Mouse (Mus musculus) forebrain, embryonic 15.5 days (tissue): Measurements from ENCODE around the gene Uchl5. TPM values are rescaled to one million over a fixed set of nuclear protein-coding genes. Genes with fewer than 3 reads are reported as not detected.

Experiments
- ATAC-seq: fragments of 200-750 bp; cut with Nextera tagmentation; replicated peaks from 2 replicates; pipeline ENCODE4 v1.8.0; 2017; ENCODE audit warnings: mild to moderate bottlenecking, moderate TSS enrichment, moderate library complexity
- H3K27ac ChIP-seq: fragments of 300-500 bp; sonication (generic); replicated peaks from 2 replicates; pipeline ENCODE4 v1.5.1; 2015; ENCODE audit warnings: mild to moderate bottlenecking, inconsistent platforms
- H3K27me3 ChIP-seq: fragments of 300-500 bp; sonication (generic); 2 replicates; pipeline ENCODE4 v1.6.1; 2015; ENCODE audit warnings: inconsistent platforms
- H3K36me3 ChIP-seq: fragments of 300-500 bp; sonication (generic); 2 replicates; pipeline ENCODE4 v1.6.1; 2015; ENCODE audit warnings: mild to moderate bottlenecking, inconsistent platforms
- H3K4me1 ChIP-seq: fragments of 300-500 bp; sonication (generic); 2 replicates; pipeline ENCODE4 v1.6.1; 2015; ENCODE audit warnings: inconsistent platforms
- H3K4me2 ChIP-seq: fragments of 300-500 bp; sonication (generic); replicated peaks from 2 replicates; pipeline ENCODE4 v1.6.1; 2015; ENCODE audit warnings: mild to moderate bottlenecking, inconsistent platforms
- H3K4me3 ChIP-seq: fragments of 300-500 bp; sonication (generic); 2 replicates; pipeline ENCODE4 v1.5.1; 2015; ENCODE audit warnings: mild to moderate bottlenecking, inconsistent platforms
- H3K9ac ChIP-seq: fragments of 300-500 bp; sonication (generic); replicated peaks from 2 replicates; pipeline ENCODE4 v1.6.1; 2015; ENCODE audit warnings: mild to moderate bottlenecking, inconsistent platforms
- H3K9me3 ChIP-seq: fragments of 300-500 bp; sonication (generic); 2 replicates; pipeline ENCODE4 v1.6.1; 2016; ENCODE audit warnings: inconsistent platforms
- WGBS: fragments of 180-500 bp; shearing (Covaris S2); methylation state at CpG from one replicate; pipeline ENCODE4 v1.1.7; 2015; ENCODE audit warnings: mixed read lengths; 5-methylcytosine and 5-hydroxymethylcytosine counted together
- polyA plus RNA-seq: library from polyadenylated mRNA; unstranded; fragments of >200 nt; fragmentation: Nextera tagmentation; extraction: Ambion mirVana; gene quantifications from 2 replicates; pipeline ENCODE4 v1.2.1, GENCODE M21; 2015

Gene Uchl5
- polyA plus RNA-seq, 1 experiment from 2014 or later, result 63.5 TPM

DNA sequence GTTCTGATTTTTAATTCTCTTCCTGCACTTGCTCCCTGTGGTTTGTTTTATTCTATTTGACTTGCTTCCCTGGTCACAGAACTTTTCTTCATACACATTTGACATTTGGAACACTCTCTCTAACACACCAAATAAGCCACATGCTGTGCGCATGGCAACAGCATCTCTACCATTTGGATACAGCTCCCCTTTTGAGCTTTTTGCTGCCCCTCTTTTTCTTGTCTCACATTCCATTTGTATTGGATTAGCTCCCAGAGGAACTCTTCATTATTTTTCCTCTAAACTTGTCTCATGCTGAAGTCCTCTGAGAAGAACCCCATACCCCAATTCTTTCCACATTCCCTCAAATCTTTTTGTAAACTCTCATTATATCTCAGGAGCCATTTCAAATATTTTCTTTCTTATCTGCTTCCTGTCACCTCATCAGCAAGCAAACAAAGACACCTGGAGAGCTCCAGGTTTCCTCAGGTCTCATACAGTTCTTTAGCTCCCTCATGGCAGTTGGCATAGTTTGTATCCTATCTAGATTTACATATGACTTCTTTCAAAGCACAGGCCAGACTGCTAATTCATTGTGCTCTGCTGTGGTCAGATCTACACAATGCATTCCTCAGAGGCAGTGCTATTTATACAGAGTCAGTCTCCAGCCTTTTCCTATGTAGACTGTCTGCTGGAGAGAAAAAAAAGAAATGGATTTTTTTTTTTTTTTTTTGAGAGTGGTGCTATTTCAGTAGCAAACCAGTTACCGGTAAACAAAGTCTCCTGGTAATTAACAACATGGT, 43.2 kb downstream of the Uchl5 start:
- 33% methylated on average over 2 of the region's 2 CpGs for WGBS
- ATAC-seq, result peak; percentile 60; the same call in 1 of the 2 replicates
- no peaks in the 10 kb centered on the region for H3K36me3 ChIP-seq
- H3K27me3 ChIP-seq, result no peaks in the 10 kb centered on the region
- no peak overlapping the region for H3K27ac ChIP-seq
- peaks cover 6% of the 10 kb centered on the region for H3K4me1 ChIP-seq
- H3K9me3 ChIP-seq, result no peaks in the 10 kb centered on the region
- H3K9ac ChIP-seq, result no peak overlapping the region
- H3K4me3 ChIP-seq, result no peak overlapping the region
- H3K4me2 ChIP-seq, result no peak overlapping the region

GRCm38 (mm10) chr1:143822677-143823076, 45.6 kb downstream of the Uchl5 start:
- Histone ChIP-seq H3K27me3 (no peaks in the 10 kb centered on the region), H3K4me1 (peaks cover 6% of the 10 kb centered on the region), H3K27ac (no peak overlapping the region), H3K4me3 (no peak overlapping the region), H3K4me2 (no peak overlapping the region), H3K9me3 (no peaks in the 10 kb centered on the region), H3K9ac (no peak overlapping the region), H3K36me3 (no peaks in the 10 kb centered on the region)
- no peak for ATAC-seq
- WGBS, result 71% methylated on average over 3 of the region's 3 CpGs

GRCm38 (mm10) chr1:143830713-143831112, 53.6 kb downstream of the Uchl5 start:
- Histone ChIP-seq H3K4me3 (no peak overlapping the region), H3K9me3 (no peaks in the 10 kb centered on the region), H3K4me2 (no peak overlapping the region), H3K9ac (no peak overlapping the region), H3K36me3 (no peaks in the 10 kb centered on the region), H3K27me3 (no peaks in the 10 kb centered on the region), H3K27ac (no peak overlapping the region), H3K4me1 (0 out of 2 replicates have a peak, but pooled peaks cover 6% of the 10 kb centered on the region)
- WGBS, result 42% methylated on average over 3 of the region's 3 CpGs
- ATAC-seq, result peak; percentile 68; the same call in 1 of the 2 replicates

DNA sequence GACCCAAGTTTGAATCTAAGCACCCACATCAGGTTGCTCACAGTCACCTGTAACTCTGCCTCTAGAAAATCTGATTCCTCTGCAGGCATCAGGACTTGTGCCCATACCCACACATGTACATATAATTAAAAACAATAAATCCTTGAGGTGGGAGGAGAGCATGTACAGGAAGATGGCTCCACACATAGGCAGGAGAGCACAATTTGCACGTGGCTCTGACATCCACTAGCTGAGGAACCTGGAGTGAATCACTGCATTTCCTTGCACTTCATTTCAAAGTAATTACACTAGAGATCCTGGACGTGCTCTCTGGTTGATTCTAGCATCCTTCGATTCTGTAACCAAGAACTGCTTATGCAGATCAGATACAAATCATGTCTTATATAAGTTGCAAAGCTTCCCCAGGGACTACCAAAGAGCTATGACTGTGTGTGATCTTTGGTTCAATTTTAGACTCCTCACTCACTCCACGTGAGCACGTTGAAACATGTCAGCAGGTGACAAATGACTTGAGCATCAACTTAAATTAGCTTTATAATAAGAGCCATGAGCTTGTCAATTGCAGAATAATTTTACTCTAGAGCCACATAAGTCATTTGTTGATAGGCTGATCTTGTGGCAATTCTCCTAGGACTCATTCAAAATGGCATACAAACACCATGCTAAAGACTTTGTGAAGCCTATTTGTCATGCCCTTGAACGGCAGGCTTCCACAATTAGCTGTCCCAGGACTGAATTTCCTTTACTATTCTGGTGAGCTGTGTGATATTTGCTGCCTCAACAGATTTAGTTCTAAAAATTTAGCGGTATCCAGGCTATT, 59.5 kb downstream of the Uchl5 start:
- no peak overlapping the region for H3K27ac ChIP-seq
- no peaks in the 10 kb centered on the region for H3K36me3 ChIP-seq
- WGBS, result 53% methylated on average over 7 of the region's 7 CpGs
- no peaks in the 10 kb centered on the region for H3K4me1 ChIP-seq
- no peak overlapping the region for H3K4me3 ChIP-seq
- H3K9ac ChIP-seq, result no peak overlapping the region
- no peaks in the 10 kb centered on the region for H3K9me3 ChIP-seq
- H3K27me3 ChIP-seq, result no peaks in the 10 kb centered on the region
- no peak overlapping the region for H3K4me2 ChIP-seq
- no peak for ATAC-seq

GRCm38 (mm10) chr1:143837681-143838080, 60.6 kb downstream of the Uchl5 start:
- H3K27ac ChIP-seq, result no peak overlapping the region
- no peaks in the 10 kb centered on the region for H3K9me3 ChIP-seq
- H3K36me3 ChIP-seq, result no peaks in the 10 kb centered on the region
- H3K9ac ChIP-seq, result no peak overlapping the region
- ATAC-seq, result no peak
- no peak overlapping the region for H3K4me3 ChIP-seq
- no peaks in the 10 kb centered on the region for H3K27me3 ChIP-seq
- WGBS, result 89% methylated on average over 4 of the region's 4 CpGs
- no peak overlapping the region for H3K4me2 ChIP-seq
- H3K4me1 ChIP-seq, result no peaks in the 10 kb centered on the region

- H3K4me3 ChIP-seq, result no peak overlapping the region
- no peaks in the 10 kb centered on the region for H3K4me1 ChIP-seq
- H3K27ac ChIP-seq, result no peak overlapping the region
- no peaks in the 10 kb centered on the region for H3K27me3 ChIP-seq
- no peak for ATAC-seq
- WGBS, result 61% methylated on average over 2 of the region's 2 CpGs
- no peaks in the 10 kb centered on the region for H3K9me3 ChIP-seq
- no peaks in the 10 kb centered on the region for H3K36me3 ChIP-seq
- H3K4me2 ChIP-seq, result no peak overlapping the region
- H3K9ac ChIP-seq, result no peak overlapping the region
Observed at GRCm38 (mm10) chr1:143838896-143839410, 61.9 kb downstream of the Uchl5 start.

- Histone ChIP-seq H3K36me3 (no peaks in the 10 kb centered on the region), H3K9me3 (no peaks in the 10 kb centered on the region), H3K4me1 (no peaks in the 10 kb centered on the region), H3K27ac (no peak overlapping the region), H3K4me3 (no peak overlapping the region), H3K27me3 (no peaks in the 10 kb centered on the region), H3K9ac (no peak overlapping the region), H3K4me2 (no peak overlapping the region)
- WGBS, result 79% methylated on average over 4 of the region's 4 CpGs
- no peak for ATAC-seq
Observed at GRCm38 (mm10) chr1:143852329-143852728, 75.3 kb downstream of the Uchl5 start.

DNA sequence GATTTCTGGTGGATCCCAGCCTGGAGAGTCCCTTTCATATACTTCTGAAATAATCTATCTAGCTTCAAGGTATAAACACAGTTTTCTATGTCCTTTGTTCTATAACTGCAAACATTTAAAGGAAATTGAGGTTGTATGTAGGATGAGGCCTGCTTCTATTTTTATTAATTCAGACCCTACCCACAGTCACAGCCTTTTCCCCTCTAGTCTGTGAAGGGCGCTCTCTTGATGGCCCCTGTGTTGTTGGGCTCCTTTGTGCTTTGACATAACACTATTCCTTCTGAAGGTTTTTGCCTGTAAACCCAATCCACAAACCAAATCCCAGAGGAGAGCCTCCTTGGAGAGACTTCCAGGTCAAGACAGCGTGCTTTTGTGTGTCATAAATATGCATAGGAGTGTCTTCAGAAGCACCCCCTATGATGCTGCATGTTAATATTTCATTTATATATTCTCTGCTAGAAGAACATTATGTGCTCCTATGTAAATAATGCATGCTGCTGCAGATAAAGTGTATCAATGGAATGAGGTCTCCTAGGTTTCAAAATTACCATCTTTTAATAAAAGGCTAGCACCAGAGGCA, 75.8 kb downstream of the Uchl5 start:
- H3K4me3 ChIP-seq, result no peak overlapping the region
- no peaks in the 10 kb centered on the region for H3K27me3 ChIP-seq
- H3K9ac ChIP-seq, result no peak overlapping the region
- H3K4me2 ChIP-seq, result no peak overlapping the region
- H3K27ac ChIP-seq, result no peak overlapping the region
- H3K4me1 ChIP-seq, result no peaks in the 10 kb centered on the region
- H3K36me3 ChIP-seq, result no peaks in the 10 kb centered on the region
- 78% methylated on average over 2 of the region's 2 CpGs for WGBS
- no peaks in the 10 kb centered on the region for H3K9me3 ChIP-seq
- ATAC-seq, result no peak

DNA sequence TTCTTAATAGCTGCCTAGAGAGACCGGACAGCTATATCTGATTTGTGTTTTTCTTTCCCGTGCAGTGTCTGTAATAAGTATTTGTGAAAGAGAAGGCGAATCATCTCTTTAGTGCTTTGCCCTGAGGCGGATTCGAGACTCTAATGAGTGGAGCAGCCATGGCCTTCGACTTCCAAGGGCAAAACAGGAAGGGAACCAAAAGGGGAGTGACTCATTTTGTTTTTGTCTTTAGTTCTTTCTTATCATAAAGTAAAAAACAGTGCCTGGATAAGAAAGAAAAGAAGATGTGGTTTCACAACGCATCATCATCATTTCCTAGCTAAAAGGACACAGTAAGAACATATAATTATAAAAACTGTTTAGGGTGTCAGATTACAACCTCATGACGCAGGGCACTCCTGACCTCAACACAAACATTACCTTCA, 76.6 kb downstream of the Uchl5 start:
- Histone ChIP-seq H3K36me3 (no peaks in the 10 kb centered on the region), H3K4me2 (no peak overlapping the region), H3K4me1 (no peaks in the 10 kb centered on the region), H3K27me3 (no peaks in the 10 kb centered on the region), H3K27ac (no peak overlapping the region), H3K4me3 (no peak overlapping the region), H3K9me3 (no peaks in the 10 kb centered on the region), H3K9ac (no peak overlapping the region)
- 77% methylated on average over 8 of the region's 8 CpGs for WGBS
- no peak for ATAC-seq

GRCm38 (mm10) chr1:143855706-143856105, 78.6 kb downstream of the Uchl5 start:
- H3K4me1 ChIP-seq, result no peaks in the 10 kb centered on the region
- WGBS, result 93% methylated on average over 5 of the region's 5 CpGs
- H3K27me3 ChIP-seq, result no peaks in the 10 kb centered on the region
- H3K36me3 ChIP-seq, result no peaks in the 10 kb centered on the region
- ATAC-seq, result no peak
- no peak overlapping the region for H3K27ac ChIP-seq
- no peaks in the 10 kb centered on the region for H3K9me3 ChIP-seq
- no peak overlapping the region for H3K9ac ChIP-seq
- no peak overlapping the region for H3K4me2 ChIP-seq
- H3K4me3 ChIP-seq, result no peak overlapping the region
